Mouse (Mus musculus) lung, postnatal 36 days (tissue): ENCODE measurements at regions not wholly inside any gene's neighbourhood (a gene's known extent, or its start where the extent isn't known, plus 50 kb on each side); places are given as distances from the start of the nearest gene placed in this dataset.

ENCODE experiments used
- DNase-seq: peaks from one replicate; pipeline ENCODE4 v3.0.0; 2022; ENCODE audit warnings: mixed read lengths

DNA sequence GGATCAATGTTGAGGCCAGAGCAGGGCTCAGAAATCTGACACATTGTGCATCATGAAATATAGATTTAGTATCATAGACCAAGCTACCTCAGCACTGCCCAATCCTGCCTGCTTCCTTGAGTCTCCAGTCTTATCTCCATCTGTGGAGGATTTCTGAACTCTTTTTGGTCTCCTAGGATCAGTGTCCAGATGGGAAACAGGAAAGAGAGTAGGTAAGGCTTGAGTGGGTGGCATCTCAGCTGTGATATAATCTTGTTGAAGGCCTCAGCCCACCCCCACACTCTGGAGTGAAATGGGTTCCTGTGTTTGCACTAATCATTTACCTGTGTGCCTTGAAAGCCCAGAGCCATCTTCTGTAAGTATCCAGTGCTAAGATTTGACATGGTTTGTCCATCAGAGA, 74.3 kb upstream of the Aff3 start:
- no peak for DNase-seq

DNA sequence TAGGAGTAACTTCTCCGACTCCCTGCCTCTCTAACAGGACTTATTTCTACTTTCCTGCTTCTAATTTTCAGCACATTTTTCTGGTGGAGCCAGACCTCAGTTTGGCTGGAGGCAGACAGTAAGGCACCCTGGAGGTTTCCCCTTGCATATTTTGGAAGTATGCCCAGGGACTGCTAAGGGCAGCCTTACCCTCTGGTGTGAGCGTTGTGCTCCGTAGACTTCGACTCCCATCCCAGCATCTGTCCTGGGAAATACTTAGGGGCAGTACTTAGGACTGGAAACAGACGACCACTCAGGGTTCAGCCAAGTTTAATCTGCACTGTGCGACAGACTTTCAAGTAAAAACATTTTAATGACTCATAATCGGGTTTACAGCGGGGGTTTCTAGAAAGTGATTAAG, 71.0 kb upstream of the Aff3 start:
- no peak for DNase-seq

DNA sequence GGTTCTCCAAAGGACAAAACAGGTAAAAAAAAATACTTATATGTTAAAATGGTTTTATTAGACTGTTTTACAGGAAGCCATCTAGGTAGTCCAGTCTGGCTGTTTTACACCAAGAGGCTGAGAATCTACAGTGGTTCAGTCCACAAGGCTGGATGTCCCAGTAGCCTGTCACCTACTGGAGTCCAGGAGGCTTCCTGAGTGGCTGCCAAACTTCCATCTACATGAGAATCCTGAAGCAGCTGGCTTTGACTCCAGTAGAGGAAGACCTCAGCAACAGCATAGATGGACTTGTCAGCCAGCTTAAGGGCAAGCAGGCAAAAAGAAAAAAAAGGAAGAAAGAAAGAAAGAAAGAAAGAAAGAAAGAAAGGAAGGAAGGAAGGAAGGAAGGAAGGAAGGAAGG, 68.4 kb upstream of the Aff3 start:
- no peak for DNase-seq

DNA sequence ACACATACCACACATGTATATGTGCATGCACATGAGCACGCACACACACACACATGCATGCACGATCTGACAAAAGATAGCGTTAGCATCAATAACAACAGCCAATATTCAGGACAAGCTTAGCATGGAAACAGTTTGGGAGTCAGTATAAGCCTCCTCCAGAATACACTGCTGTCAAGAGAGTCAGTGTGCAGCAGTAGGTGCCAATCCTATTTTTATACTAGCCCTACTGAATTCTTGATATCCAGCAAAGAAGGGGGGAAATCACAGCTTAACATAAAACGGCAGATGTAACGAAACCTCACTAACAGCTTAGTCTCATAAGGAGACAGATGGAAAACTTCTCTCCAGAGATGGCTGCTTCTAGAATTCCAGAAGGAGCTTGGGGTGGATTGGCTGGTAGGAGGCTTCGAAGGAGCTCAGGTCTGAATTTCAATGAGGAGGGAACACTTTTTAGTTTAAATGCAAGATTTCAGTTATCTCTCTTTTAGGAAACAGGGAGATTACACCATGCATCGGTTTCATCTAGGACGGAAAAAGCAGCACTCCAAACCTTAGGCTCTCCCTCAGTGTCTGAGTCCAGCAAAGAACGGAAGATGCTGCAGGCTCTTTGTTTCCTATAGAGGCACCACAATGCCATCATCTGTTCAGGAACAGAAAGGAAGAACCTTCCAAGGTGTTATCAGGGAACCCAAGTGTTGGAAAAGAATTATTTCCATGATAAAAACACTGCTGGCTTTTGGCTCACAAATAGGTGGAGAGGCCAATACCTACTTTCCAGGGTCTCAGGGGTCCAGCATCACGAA, 65.4 kb upstream of the Aff3 start:
- no peak for DNase-seq

DNA sequence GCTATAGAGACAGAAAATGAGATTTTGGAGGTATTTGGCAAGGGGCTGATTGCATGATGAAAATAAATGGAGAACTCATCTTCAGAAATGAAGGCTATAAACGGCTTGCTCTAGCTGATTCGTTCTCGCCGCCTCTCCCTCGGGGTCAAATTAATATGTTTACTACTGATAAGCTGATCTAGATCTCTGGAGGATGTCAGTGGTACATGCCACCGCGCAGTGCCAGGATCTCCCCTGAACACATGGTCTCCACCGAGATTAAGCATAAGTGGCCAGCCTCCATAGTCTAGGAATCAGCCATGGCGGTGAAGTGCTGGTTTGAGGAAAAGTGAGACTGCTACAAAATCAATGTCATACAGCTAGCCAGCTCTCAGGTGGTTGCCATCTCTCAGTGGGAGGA, 61.0 kb upstream of the Aff3 start:
- no peak for DNase-seq

DNA sequence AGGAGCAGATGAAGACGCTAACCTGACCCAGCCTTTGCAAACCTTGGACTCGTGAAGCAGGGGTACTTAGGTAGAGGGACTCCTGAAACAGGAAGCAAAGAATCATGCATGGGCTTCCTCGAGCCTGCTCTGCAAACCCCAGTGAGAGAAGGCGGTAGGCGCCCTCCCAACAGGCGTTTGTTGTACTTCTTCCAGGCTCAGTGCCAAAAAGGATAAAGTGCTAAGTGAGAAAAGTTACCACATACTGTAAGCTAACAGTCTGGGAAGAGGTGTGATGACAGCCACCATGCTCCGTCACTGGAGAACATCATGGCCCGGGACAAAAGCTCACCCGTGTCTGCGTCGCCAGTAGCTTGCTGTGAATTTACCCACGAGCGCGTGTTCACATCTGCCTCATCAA, 59.9 kb upstream of the Aff3 start:
- DNase-seq, result no peak

DNA sequence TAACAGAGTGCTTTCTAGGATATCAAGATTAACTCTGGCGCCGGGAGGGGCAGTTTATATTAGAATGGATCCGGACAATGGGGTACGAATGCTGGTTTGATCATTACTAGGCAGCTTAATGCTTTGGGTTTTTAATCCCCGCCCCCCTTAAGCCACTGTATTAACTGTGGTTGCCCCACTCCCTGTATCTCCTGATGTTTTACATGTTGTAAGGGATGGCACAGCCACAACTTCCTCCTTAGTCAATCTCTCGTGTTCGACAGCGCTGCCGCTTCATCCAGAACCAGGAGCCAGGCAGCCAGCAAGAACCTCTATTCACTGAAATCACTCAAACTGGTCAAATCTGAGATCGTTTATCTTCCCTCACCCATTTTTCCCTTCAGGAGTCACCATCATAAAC, 57.4 kb upstream of the Aff3 start:
- DNase-seq, result no peak

DNA sequence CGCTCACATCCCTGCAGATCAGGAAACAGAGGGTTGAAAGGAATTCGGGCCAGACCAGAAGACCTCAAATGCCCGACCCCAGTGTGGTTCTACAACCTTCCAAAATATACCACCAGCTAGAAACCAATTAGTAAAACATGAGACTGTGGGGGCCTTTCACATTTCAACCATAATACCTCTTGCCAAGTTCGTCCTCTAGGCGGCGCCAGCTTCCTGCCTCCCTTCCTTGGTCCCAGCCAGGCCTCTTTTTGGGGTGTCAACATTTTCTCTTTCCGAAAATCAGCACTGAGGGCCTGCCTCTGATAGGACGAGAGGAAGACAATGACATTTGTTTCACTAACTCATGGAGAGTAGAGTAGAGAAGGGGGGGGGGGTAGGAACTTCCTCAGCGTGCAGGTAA, 55.5 kb upstream of the Aff3 start:
- DNase-seq, result peak; percentile 5

DNA sequence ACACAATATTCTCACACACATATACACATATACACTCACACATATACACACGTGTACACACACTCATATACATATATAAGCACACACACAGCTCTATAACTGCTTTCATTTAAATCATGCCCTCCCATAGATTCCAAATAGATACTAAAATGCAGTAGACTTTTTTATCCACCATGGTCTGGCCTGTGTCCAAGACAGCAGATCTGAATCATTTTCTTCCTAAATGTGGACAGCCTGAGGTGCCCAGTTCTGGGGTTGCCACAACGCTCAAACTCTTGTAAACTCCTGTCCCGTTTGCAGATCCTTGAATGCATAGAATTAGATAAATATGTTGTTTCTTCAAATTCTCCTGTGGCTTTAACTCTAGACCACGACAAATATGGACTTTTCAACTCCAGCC, 50.9 kb upstream of the Aff3 start:
- DNase-seq, result no peak
